Mouse (Mus musculus) testis, adult 10 weeks (tissue): ENCODE results near the gene Fthl17e. TPM values are rescaled to one million over a fixed set of nuclear protein-coding genes. Genes with fewer than 3 reads are reported as not detected.

Source experiments
- polyA plus RNA-seq: library from polyadenylated mRNA; stranded (reverse); fragments of 350-450 nt; fragmentation: Illumina TruSeq; extraction: RNeasy Lipid Tissue Mini Kit (QIAGEN cat#74804); gene quantifications from one replicate; pipeline ENCODE4 v1.2.3, GENCODE M21; 2014; ENCODE audit warnings: low read depth, low replicate concordance

Gene Fthl17e
- polyA plus RNA-seq, result not detected

DNA sequence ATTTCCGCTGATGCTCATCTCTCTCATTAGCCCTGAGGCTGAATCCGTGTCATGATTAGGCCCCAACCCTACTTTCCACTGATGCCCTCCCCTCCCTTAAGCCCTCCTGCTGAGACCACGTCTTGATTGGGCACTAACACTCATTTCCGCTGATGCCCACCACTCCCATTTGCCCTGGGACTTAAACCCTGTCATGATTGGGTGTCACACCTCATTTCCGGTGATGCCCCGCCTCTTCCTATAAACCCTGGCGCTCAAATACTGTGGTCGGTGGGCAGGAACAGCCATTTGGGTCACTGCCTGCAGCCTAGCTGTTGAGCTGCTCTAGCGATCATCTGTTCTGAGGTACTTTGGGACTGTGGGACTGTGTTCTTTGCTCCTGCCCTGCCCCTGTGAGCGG, at the start of gene Fthl17e:
Gene Fthl17e, plus strand, starts transcription at position 301 of the 400 bp plus-strand sequence.

GRCm38 (mm10) chrX:8986655-8987054, 46.6 kb upstream of the Fthl17e start, which contains the start of gene Fthl17d:
Gene Fthl17d (minus strand): TSS chrX:8986755.

DNA sequence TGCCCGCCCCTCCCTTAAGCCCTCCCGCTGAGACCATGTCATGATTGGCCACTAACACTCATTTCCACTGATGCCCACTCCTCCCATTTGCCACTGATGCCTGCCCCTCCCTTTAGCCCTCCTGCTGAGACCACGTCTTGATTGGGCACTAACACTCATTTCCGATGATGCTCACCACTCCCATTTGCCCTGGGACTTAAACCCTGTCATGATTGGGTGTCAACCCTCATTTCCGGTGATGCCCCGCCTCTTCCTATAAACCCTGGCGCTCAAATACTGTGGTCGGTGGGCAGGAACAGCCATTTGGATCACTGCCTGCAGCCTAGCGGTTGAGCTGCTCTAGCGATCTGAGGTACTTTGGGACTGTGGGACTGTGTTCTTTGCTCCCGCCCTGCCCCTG, 29.4 kb downstream of the Fthl17e start, which contains the start of gene Fthl17f:
Gene Fthl17f, plus strand, starts transcription at position 301 of the 400 bp plus-strand sequence.

Other genes with a start within 250 kb of the Fthl17e start
- 8.0 TPM for gene Ssxb5, start 229.8 kb upstream of the Fthl17e start, polyA plus RNA-seq
- gene Gm6592, start 189.5 kb upstream of the Fthl17e start, polyA plus RNA-seq, result not detected
- 1.6 TPM for gene Gm5751, start 159.2 kb upstream of the Fthl17e start, polyA plus RNA-seq
- 3.7 TPM for gene B630019K06Rik, start 141.1 kb upstream of the Fthl17e start, polyA plus RNA-seq
- gene Fthl17b, start 70.5 kb upstream of the Fthl17e start, polyA plus RNA-seq, result not detected
- gene Fthl17c, start 56.9 kb upstream of the Fthl17e start, polyA plus RNA-seq, result not detected
- gene Fthl17d, start 46.7 kb upstream of the Fthl17e start, polyA plus RNA-seq, result not detected
- gene Fthl17f, start 29.5 kb downstream of the Fthl17e start, polyA plus RNA-seq, result not detected
- gene 4930402K13Rik, start 71.1 kb downstream of the Fthl17e start, polyA plus RNA-seq, result 26.0 TPM
- 3.6 TPM for gene Lancl3, start 166.4 kb downstream of the Fthl17e start, polyA plus RNA-seq
- gene Gm14862, start 223.4 kb downstream of the Fthl17e start, polyA plus RNA-seq, result not detected
- gene Xk, start 239.3 kb downstream of the Fthl17e start, polyA plus RNA-seq, result 6.5 TPM